Mouse (Mus musculus): ENCODE measurements around the gene Gsg1l2.

DNA sequence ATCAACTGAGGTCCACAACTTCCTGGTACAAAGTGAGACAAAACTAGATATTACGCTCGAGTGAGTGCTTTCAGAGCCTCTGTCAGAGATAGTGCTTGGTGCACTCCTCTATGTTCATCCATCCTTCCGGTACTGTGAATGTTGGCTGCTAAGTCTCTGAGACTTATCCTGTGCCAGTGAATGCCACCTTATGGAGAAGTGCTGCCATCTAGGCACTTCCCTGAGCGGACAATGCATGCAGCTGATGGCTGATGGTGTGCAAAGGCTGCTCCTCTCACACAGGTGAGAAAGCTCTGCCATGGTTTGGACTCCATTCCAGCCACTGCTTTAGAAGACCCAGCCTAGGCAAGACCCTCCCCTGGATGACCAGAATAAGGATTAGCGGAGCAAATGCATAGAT lies 33.6 kb downstream of the Gsg1l2 start:
- TF ChIP-seq POLR2A (IDR thresholded peaks at IDR 0.05; ENCODE audit: control insufficient read depth, extremely low read depth, insufficient read depth, low read length, poor library complexity), result no peak
- TF ChIP-seq CTCF (IDR thresholded peaks at IDR 0.05; ENCODE audit: borderline replicate concordance, control insufficient read depth, extremely low read depth, insufficient read depth, low read length, poor library complexity), result no peak

Data from thymus, adult 2 months (tissue).